Mouse (Mus musculus) c-Kit-positive CD71-positive TER-119-positive erythroid progenitor cells, embryonic 14.5 days (primary cell): ENCODE results near the gene Oxnad1.

Source experiments
- DNase-seq: peaks from one replicate; pipeline ENCODE4 v3.0.0-alpha.2; 2013; ENCODE audit warnings: low spot score

Oxnad1 gene

GRCm38 (mm10) chr14:32145401-32145800, 60.2 kb downstream of the Oxnad1 start:
- no peak for DNase-seq

- peak; percentile 91 for DNase-seq
Observed at GRCm38 (mm10) chr14:32145809-32146511, 60.8 kb downstream of the Oxnad1 start.

- no peak for DNase-seq
Observed at GRCm38 (mm10) chr14:32146578-32146977, 61.4 kb downstream of the Oxnad1 start.

GRCm38 (mm10) chr14:32150872-32151271, 65.7 kb downstream of the Oxnad1 start:
- DNase-seq = no peak

GRCm38 (mm10) chr14:32152243-32152965, 67.2 kb downstream of the Oxnad1 start:
- no peak for DNase-seq
